Comparison of ENCODE assay signal across 8 mouse cellular contexts in the genomic region with DNA sequence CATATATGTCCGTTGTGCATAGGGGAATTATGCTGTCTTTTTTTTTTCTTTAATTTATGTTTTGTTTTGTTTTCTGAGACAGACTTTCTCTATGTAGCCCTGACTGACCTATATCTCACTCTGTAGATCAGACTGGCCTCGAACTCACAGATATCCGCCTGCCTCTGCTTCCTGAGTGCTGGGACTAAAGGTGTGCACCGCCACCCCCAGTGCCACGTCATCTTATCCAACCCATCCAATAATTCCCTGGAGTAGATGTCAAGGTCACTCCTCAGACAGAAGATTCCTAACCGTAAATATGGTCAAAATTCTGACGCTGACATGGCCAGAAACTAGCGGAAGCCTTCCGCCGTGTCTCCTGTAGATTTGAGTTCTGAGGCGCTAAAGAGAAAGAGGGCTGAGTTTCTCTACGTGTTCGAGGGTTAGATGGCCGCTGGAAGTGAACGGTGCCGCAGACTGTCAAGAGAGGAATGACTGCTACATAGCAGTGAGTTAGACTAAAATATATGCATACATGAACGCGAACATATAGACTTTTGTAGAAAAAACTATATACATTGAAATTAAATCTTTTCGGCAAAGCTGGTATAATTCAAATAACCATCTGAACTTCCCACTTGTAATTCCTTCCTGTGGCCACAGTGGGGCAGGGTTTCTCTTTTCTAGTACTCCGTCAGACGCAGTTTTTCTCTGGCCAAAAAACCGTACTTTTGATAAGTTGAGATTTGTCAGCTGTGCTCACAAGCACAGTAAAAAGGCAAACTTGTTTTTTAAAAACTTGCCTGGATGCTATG. TPM values are rescaled to one million over a fixed set of nuclear protein-coding genes. Genes with fewer than 3 reads are reported as not detected.
A peak's percentile ranks its signal among the peaks of the same experiment; 100 is the strongest.
DNase-seq lines count a peak whose midpoint lies in the region; ATAC-seq and TF ChIP-seq lines count a peak whose summit lies in the region.

No protein-coding gene starts in this region.

- H3K27me3 ChIP-seq in intestine, embryonic 16.5 days (replicated peaks; ENCODE audit: control insufficient read depth, insufficient read depth, low read length) = no peaks in the 10 kb centered on the region
- no peaks in the 10 kb centered on the region for H3K27me3 ChIP-seq in midbrain, embryonic 10.5 days (ENCODE audit: low read depth, poor library complexity, severe bottlenecking)
- H3K27me3 ChIP-seq in small intestine, adult 2 months (ENCODE audit: control insufficient read depth, insufficient read depth, low read length) = no peaks in the 10 kb centered on the region

- peak; percentile 36; the same call in 1 of the 2 replicates for ATAC-seq in intestine, embryonic 16.5 days

- H3K36me3 ChIP-seq in intestine, embryonic 16.5 days (ENCODE audit: control insufficient read depth, insufficient read depth, low read length) = no peaks in the 10 kb centered on the region
- H3K36me3 ChIP-seq in midbrain, embryonic 10.5 days = no peaks in the 10 kb centered on the region
- H3K36me3 ChIP-seq in small intestine, adult 2 months (ENCODE audit: control insufficient read depth, insufficient read depth, low read length) = no peaks in the 10 kb centered on the region

- H3K4me1 ChIP-seq in intestine, embryonic 16.5 days (ENCODE audit: control insufficient read depth, insufficient read depth, low read length) = no peaks in the 10 kb centered on the region
- peaks cover 6% of the 10 kb centered on the region for H3K4me1 ChIP-seq in midbrain, embryonic 10.5 days
- no peaks in the 10 kb centered on the region for H3K4me1 ChIP-seq in small intestine, adult 2 months (ENCODE audit: control insufficient read depth, insufficient read depth, insufficient read length, low read length)

- peak overlapping the region; percentile 37; the same call in 1 of the 2 replicates for H3K9ac ChIP-seq in intestine, embryonic 16.5 days (ENCODE audit: low read depth, low read length)

- DNase-seq in left cerebral cortex, adult 18-20 months (ENCODE audit: low spot score in 2 of 2) = peak; percentile 74 to 77
- no peak for DNase-seq in left cerebral cortex, adult 11 months (ENCODE audit: low spot score)
- DNase-seq in cerebellum, postnatal 36 days = peak; percentile 64 to 69
- DNase-seq in gastrocnemius, postnatal 10 days = peak; percentile 56
- DNase-seq in left cerebral cortex, postnatal 4 days = peak; percentile 58
- DNase-seq in midbrain, embryonic 10.5 days (ENCODE audit: low spot score) = peak; percentile 50

- peak overlapping the region; percentile 39 for H3K4me3 ChIP-seq in intestine, embryonic 16.5 days (ENCODE audit: low read length)
- H3K4me3 ChIP-seq in midbrain, embryonic 10.5 days = peak overlapping the region; percentile 49
- peak overlapping the region; percentile 62 for H3K4me3 ChIP-seq in small intestine, adult 2 months (ENCODE audit: low read depth, low read length)

- intact Hi-C loops in left cerebral cortex, postnatal 4 days (cut with DNase I) = no loop called here

- TF ChIP-seq POLR2A in small intestine, adult 2 months (IDR thresholded peaks at IDR 0.05; ENCODE audit: low read depth, low read length) = no peak

- H3K27ac ChIP-seq in intestine, embryonic 16.5 days (ENCODE audit: low read length) = no peak overlapping the region
- H3K27ac ChIP-seq in midbrain, embryonic 10.5 days (replicated peaks) = no peak overlapping the region
- peak overlapping the region; percentile 60; the same call in 1 of the 2 replicates for H3K27ac ChIP-seq in small intestine, adult 2 months (ENCODE audit: insufficient read depth, low read depth, low read length)

- WGBS in intestine, embryonic 16.5 days = 11% methylated on average over 22 of the region's 22 CpGs
- 25% methylated on average over 22 of the region's 22 CpGs for WGBS in midbrain, embryonic 10.5 days
- 5% methylated on average over 22 of the region's 22 CpGs for WGBS in small intestine, adult 2 months

- peak overlapping the region; percentile 49 for H3K4me2 ChIP-seq in intestine, embryonic 16.5 days (ENCODE audit: low read depth, low read length)

- no peaks in the 10 kb centered on the region for H3K9me3 ChIP-seq in intestine, embryonic 16.5 days (ENCODE audit: control insufficient read depth, low read length)
- H3K9me3 ChIP-seq in midbrain, embryonic 10.5 days (replicated peaks) = no peaks in the 10 kb centered on the region

- TF ChIP-seq CTCF in small intestine, adult 2 months (IDR thresholded peaks at IDR 0.05; ENCODE audit: extremely low read depth, insufficient read length, insufficient replicate concordance, low read depth, low read length) = peak; percentile 40; the same call in 1 of the 2 replicates

RNA-seq across cellular contexts. Expression of a gene that starts 5.7 kb away (rescaled TPM):
- 10 to 100 TPM; 57.4 to 61.3 TPM for total RNA-seq in left cerebral cortex, adult 18-20 months (2021)
- 10 to 100 TPM; 58.4 to 74.5 TPM for total RNA-seq in gastrocnemius, postnatal 10 days (2021)
- polyA plus RNA-seq in intestine, embryonic 16.5 days (2015; fragmentation: Nextera tagmentation; extraction: Ambion mirVana) = 390 and 398 TPM in 2 replicates
- 10 to 100 TPM; 74.6 to 74.7 TPM for total RNA-seq in left cerebral cortex, postnatal 4 days (2021)
- 327 and 345 TPM in 2 replicates for polyA plus RNA-seq in midbrain, embryonic 10.5 days (2016; fragmentation: Nextera tagmentation; extraction: Ambion mirVana)
- 42.6 and 43.2 TPM in 2 replicates for polyA plus RNA-seq in small intestine, adult 2 months (2012; rRNA removed)

RNA-seq across cellular contexts. Expression of a gene that starts 15.2 kb away (rescaled TPM):
- total RNA-seq in left cerebral cortex, adult 18-20 months (2021) = 100 to 1,000 TPM; 343 to 349 TPM
- total RNA-seq in gastrocnemius, postnatal 10 days (2021) = 100 to 1,000 TPM; 631 to 655 TPM
- polyA plus RNA-seq in intestine, embryonic 16.5 days (2015; fragmentation: Nextera tagmentation; extraction: Ambion mirVana) = 753 and 810 TPM in 2 replicates
- total RNA-seq in left cerebral cortex, postnatal 4 days (2021) = 100 to 1,000 TPM; 522 to 547 TPM
- 751 and 868 TPM in 2 replicates for polyA plus RNA-seq in midbrain, embryonic 10.5 days (2016; fragmentation: Nextera tagmentation; extraction: Ambion mirVana)
- polyA plus RNA-seq in small intestine, adult 2 months (2012; rRNA removed) = 847 and 1,098 TPM in 2 replicates
